Mouse (Mus musculus): ENCODE data around the gene Nomo1.

DNA sequence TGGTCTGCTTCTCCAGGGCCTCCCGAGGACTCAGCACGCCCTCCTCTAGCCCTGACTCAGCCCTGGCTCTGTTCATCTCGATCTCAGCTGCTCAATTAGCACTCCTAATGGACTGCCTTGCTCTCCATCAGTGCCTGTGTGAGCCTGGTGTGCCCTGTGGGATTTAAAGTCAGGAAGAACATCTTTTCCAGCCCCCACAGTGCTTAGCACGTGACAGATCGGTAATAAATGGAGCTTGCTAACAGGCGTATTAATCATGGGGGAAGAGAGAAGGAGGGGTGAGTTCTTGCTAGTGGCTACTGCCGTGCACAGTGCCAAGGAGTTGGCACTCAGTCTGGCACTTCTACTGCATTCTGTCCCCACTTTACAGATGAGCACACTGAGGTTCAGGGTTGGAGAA lies 94.7 kb downstream of the Nomo1 start:
- TF ChIP-seq POLR2A (IDR thresholded peaks at IDR 0.05; ENCODE audit: extremely low read depth, insufficient read depth, low read length) (no peak), CTCF (IDR thresholded peaks at IDR 0.05; ENCODE audit: low read depth, low read length) (no peak)

All from liver, adult 2 months (tissue).